In the genomic region with DNA sequence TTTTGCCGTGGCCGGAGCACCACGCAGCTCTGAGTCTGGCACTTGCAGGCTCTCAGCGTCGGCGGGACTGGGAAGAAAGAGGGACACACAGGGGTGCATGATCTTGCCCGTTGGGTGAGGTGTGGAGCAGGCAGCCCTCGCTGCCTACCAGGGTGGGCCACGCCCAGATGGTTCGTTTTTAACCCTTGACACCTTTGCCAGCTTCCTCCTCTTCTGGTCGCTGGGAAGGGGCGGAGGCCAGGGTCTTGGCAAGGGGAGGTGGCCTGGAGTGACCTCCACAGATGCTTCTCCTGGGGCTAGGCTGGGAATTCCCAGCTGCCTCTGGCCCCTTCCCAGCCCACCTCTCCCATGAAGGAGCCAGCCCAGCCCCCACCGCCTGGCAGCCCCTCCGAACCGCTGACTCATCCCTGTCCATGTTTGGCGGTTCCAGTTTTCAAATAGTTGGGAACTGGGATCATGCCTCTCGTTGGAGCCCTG, we compare ENCODE assay signal across 8 mouse cellular contexts. TPM values are rescaled to one million over a fixed set of nuclear protein-coding genes. Genes with fewer than 3 reads are reported as not detected.
A peak's percentile ranks its signal among the peaks of the same experiment; 100 is the strongest.
DNase-seq lines count a peak whose midpoint lies in the region; ATAC-seq and TF ChIP-seq lines count a peak whose summit lies in the region.

No protein-coding gene starts in this region.

- H3K9ac ChIP-seq in heart, embryonic 11.5 days (ENCODE audit: low read depth, low read length): peak overlapping the region; percentile 46; the same call in 1 of the 2 replicates
- peak overlapping the region; percentile 0; the same call in 1 of the 2 replicates for H3K9ac ChIP-seq in limb, embryonic 12.5 days (replicated peaks)

- H3K36me3 ChIP-seq in kidney, adult 2 months (ENCODE audit: control insufficient read depth, insufficient read depth, low read length): no peaks in the 10 kb centered on the region
- H3K36me3 ChIP-seq in heart, embryonic 11.5 days (ENCODE audit: control insufficient read depth, insufficient read depth, low read length): no peaks in the 10 kb centered on the region; the same call in 1 of the 2 replicates
- no peaks in the 10 kb centered on the region for H3K36me3 ChIP-seq in limb, embryonic 12.5 days
- no peaks in the 10 kb centered on the region for H3K36me3 ChIP-seq in small intestine, adult 2 months (ENCODE audit: control insufficient read depth, insufficient read depth, low read length)

- intact Hi-C loops in left cerebral cortex, postnatal 36 days (cut with DNase I): no loop called here

- 0 out of 2 replicates have a peak overlapping the region, but pooled peaks have one; percentile 45 for H3K27ac ChIP-seq in kidney, adult 2 months (ENCODE audit: insufficient read depth, low read depth, low read length)
- H3K27ac ChIP-seq in heart, embryonic 11.5 days (ENCODE audit: low read depth, low read length): peak overlapping the region; percentile 73
- H3K27ac ChIP-seq in limb, embryonic 12.5 days: peak overlapping the region; percentile 59; the same call in 1 of the 2 replicates
- H3K27ac ChIP-seq in small intestine, adult 2 months (ENCODE audit: insufficient read depth, low read depth, low read length): peak overlapping the region; percentile 89

- peaks cover 24% of the 10 kb centered on the region for H3K4me1 ChIP-seq in kidney, adult 2 months (ENCODE audit: control insufficient read depth, insufficient read depth, low read length)
- peaks cover 99% of the 10 kb centered on the region for H3K4me1 ChIP-seq in heart, embryonic 11.5 days (ENCODE audit: control insufficient read depth, insufficient read depth, low read length)
- H3K4me1 ChIP-seq in limb, embryonic 12.5 days (replicated peaks): peaks cover 82% of the 10 kb centered on the region
- peaks cover 56% of the 10 kb centered on the region for H3K4me1 ChIP-seq in small intestine, adult 2 months (ENCODE audit: control insufficient read depth, insufficient read depth, insufficient read length, low read length)

- WGBS in kidney, adult 2 months: 23% methylated on average over 17 of the region's 17 CpGs
- WGBS in heart, embryonic 11.5 days (ENCODE audit: insufficient replicate concordance): 4% methylated on average over 17 of the region's 17 CpGs
- 9% methylated on average over 17 of the region's 17 CpGs for WGBS in limb, embryonic 12.5 days
- 7% methylated on average over 17 of the region's 17 CpGs for WGBS in small intestine, adult 2 months

- H3K27me3 ChIP-seq in kidney, adult 2 months (replicated peaks; ENCODE audit: control insufficient read depth, insufficient read depth, low read length): no peaks in the 10 kb centered on the region
- no peaks in the 10 kb centered on the region for H3K27me3 ChIP-seq in heart, embryonic 11.5 days (ENCODE audit: control insufficient read depth, insufficient read depth, low read length)
- no peaks in the 10 kb centered on the region for H3K27me3 ChIP-seq in limb, embryonic 12.5 days
- no peaks in the 10 kb centered on the region for H3K27me3 ChIP-seq in small intestine, adult 2 months (ENCODE audit: control insufficient read depth, insufficient read depth, low read length)

- TF ChIP-seq CTCF in kidney, adult 2 months (conservative IDR thresholded peaks at IDR 0.05; ENCODE audit: insufficient read depth, insufficient read length, low read depth, low read length): no peak
- no peak for TF ChIP-seq CTCF in small intestine, adult 2 months (IDR thresholded peaks at IDR 0.05; ENCODE audit: extremely low read depth, insufficient read length, insufficient replicate concordance, low read depth, low read length)

- H3K4me3 ChIP-seq in kidney, adult 2 months (ENCODE audit: insufficient read depth, low read depth, low read length): no peak overlapping the region; the same call in 1 of the 2 replicates
- peak overlapping the region; percentile 18; the same call in 1 of the 2 replicates for H3K4me3 ChIP-seq in heart, embryonic 11.5 days (ENCODE audit: low read depth, low read length)
- peak overlapping the region; percentile 3; the same call in 1 of the 2 replicates for H3K4me3 ChIP-seq in limb, embryonic 12.5 days (replicated peaks)
- H3K4me3 ChIP-seq in small intestine, adult 2 months (ENCODE audit: low read depth, low read length): peak overlapping the region; percentile 41

- H3K4me2 ChIP-seq in heart, embryonic 11.5 days: peak overlapping the region; percentile 56
- H3K4me2 ChIP-seq in limb, embryonic 12.5 days: peak overlapping the region; percentile 38

- no peak for ATAC-seq in heart, embryonic 11.5 days (replicated peaks; ENCODE audit: insufficient number of reproducible peaks, low FRiP score, low TSS enrichment)
- no peak for ATAC-seq in limb, embryonic 12.5 days (ENCODE audit: insufficient number of reproducible peaks, insufficient read depth, low FRiP score, low TSS enrichment, low read depth)

- no peak for TF ChIP-seq POLR2A in kidney, adult 2 months (IDR thresholded peaks at IDR 0.05; ENCODE audit: low read depth, low read length)
- no peak for TF ChIP-seq POLR2A in small intestine, adult 2 months (IDR thresholded peaks at IDR 0.05; ENCODE audit: low read depth, low read length)

- no peaks in the 10 kb centered on the region for H3K9me3 ChIP-seq in heart, embryonic 11.5 days (replicated peaks; ENCODE audit: control insufficient read depth, low read length)
- H3K9me3 ChIP-seq in limb, embryonic 12.5 days: no peaks in the 10 kb centered on the region

- no peak for DNase-seq in kidney, adult 2 months
- DNase-seq in kidney, adult 11 months: no peak
- DNase-seq in adrenal gland, postnatal 25 days: peak; percentile 76
- DNase-seq in spleen, postnatal 36 days (ENCODE audit: low spot score in 2 of 2): no peak
- DNase-seq in left cerebral cortex, postnatal 36 days (ENCODE audit: low spot score in 2 of 2): no peak

RNA-seq across cellular contexts. Expression of gene Hspg2, which starts 8.2 kb away (rescaled TPM):
- polyA plus RNA-seq in kidney, adult 2 months (2012; rRNA removed): 29.7 and 34.7 TPM in 2 replicates
- total RNA-seq in adrenal gland, postnatal 25 days (2021): 177 and 197 TPM in 2 replicates
- polyA plus RNA-seq in heart, embryonic 11.5 days (2014; fragmentation: Nextera tagmentation; extraction: Ambion mirVana): 55.5 and 56.4 TPM in 2 replicates
- polyA plus RNA-seq in limb, embryonic 12.5 days (2016; fragmentation: Nextera tagmentation; extraction: Ambion mirVana): 14.3 and 18.8 TPM in 2 replicates
- 38.2 and 40.5 TPM in 2 replicates for polyA plus RNA-seq in small intestine, adult 2 months (2012; rRNA removed)
- 1 to 10 TPM; 5.7 to 7.7 TPM for total RNA-seq in left cerebral cortex, postnatal 36 days (2021)

RNA-seq across cellular contexts. Expression of gene 1700013G24Rik, which starts 23.7 kb away (rescaled TPM):
- 0.22 and 0.46 TPM in 2 replicates for polyA plus RNA-seq in kidney, adult 2 months (2012; rRNA removed)
- not detected in 2 replicates for total RNA-seq in adrenal gland, postnatal 25 days (2021)
- polyA plus RNA-seq in heart, embryonic 11.5 days (2014; fragmentation: Nextera tagmentation; extraction: Ambion mirVana): not detected in 2 replicates
- polyA plus RNA-seq in limb, embryonic 12.5 days (2016; fragmentation: Nextera tagmentation; extraction: Ambion mirVana): not detected in 2 replicates
- not detected in 2 replicates for polyA plus RNA-seq in small intestine, adult 2 months (2012; rRNA removed)
- not detected for total RNA-seq in left cerebral cortex, postnatal 36 days (2021)

RNA-seq across cellular contexts. Expression of gene Cela3b, which starts 46.5 kb away (rescaled TPM):
- polyA plus RNA-seq in kidney, adult 2 months (2012; rRNA removed): not detected in 2 replicates
- not detected in 2 replicates for total RNA-seq in adrenal gland, postnatal 25 days (2021)
- polyA plus RNA-seq in heart, embryonic 11.5 days (2014; fragmentation: Nextera tagmentation; extraction: Ambion mirVana): not detected in 2 replicates
- polyA plus RNA-seq in limb, embryonic 12.5 days (2016; fragmentation: Nextera tagmentation; extraction: Ambion mirVana): not detected in 2 replicates
- polyA plus RNA-seq in small intestine, adult 2 months (2012; rRNA removed): 42.4 and 23,172 TPM in 2 replicates
- not detected for total RNA-seq in left cerebral cortex, postnatal 36 days (2021)

Comparison
In these comparisons a context has a peak if more than half of its experiments do, and no peak if none do; other contexts are left out.
1. RNA of gene Cela3b, which starts 46.5 kb away (polyA plus RNA-seq): 42.4 to 23,172 TPM in small intestine, adult 2 months; not detected in kidney, adult 2 months, not detected in heart, embryonic 11.5 days and not detected in limb, embryonic 12.5 days; every median in the first group is over 10 times any median in the second.
2. Peak in every context shown above with its lines, with median percentiles within 50 percentile points of each other: H3K27ac ChIP-seq.